Mouse (Mus musculus) ES-E14 (cell line): ENCODE measurements around the gene Kcnip3.

Source experiments
- CHD2 ChIP-seq: IDR thresholded peaks from 2 replicates; pipeline ENCODE4 v1.6.1; 2014; ENCODE audit warnings: mild to moderate bottlenecking, low read depth, low read length, inconsistent platforms
- ZC3H11A ChIP-seq: IDR thresholded peaks from 2 replicates; pipeline ENCODE4 v1.6.1; 2012; ENCODE audit warnings: low read depth, mild to moderate bottlenecking, inconsistent platforms, low read length, borderline replicate concordance

GRCm38 (mm10) chr2:127479210-127479609, 42.7 kb downstream of the Kcnip3 start:
- TF ChIP-seq CHD2: no peak
- no peak for TF ChIP-seq ZC3H11A
